ENCODE assay signal across 10 mouse cellular contexts in genomic region chr19:4847490-4847889, GRCm38 (mm10). TPM values are rescaled to one million over a fixed set of nuclear protein-coding genes. Genes with fewer than 3 reads are reported as not detected.
DNase-seq lines count a peak whose midpoint lies in the region; ATAC-seq and TF ChIP-seq lines count a peak whose summit lies in the region.
"Had no signal": no experiment of that assay in that cellular context is flagged by ENCODE, and none has a peak within 500 bp of the region (broad histone marks: within the 10 kb centered on the region; RNA-seq: fewer than 3 reads in every experiment).

No protein-coding gene starts in this region.

- peak; percentile 37 for DNase-seq in kidney, adult 18-20 months
- DNase-seq in MEL (ENCODE audit: low read depth, low spot score): peak; percentile 82
- DNase-seq in retina, embryonic 14.5 days (ENCODE audit: low spot score): peak; percentile 55
- no peak for DNase-seq in left cerebral cortex, postnatal 36 days (ENCODE audit: low spot score in 2 of 2)
- DNase-seq in adrenal gland, adult 18-20 months (ENCODE audit: low spot score in 2 of 2): no peak

- TF ChIP-seq CTCF in MEL (IDR thresholded peaks at IDR 0.05 in 2 of 3, conservative IDR thresholded peaks at IDR 0.05 in 1 of 3; ENCODE audit: control insufficient read depth in 1 of 3, insufficient read depth in 1 of 3, low read depth in 2 of 3, low read length in 3 of 3, poor library complexity in 1 of 3, severe bottlenecking in 1 of 3): peak; percentile 69 to 80 (median 71)

- no peak for TF ChIP-seq EP300 in MEL (IDR thresholded peaks at IDR 0.05; ENCODE audit: low read depth in 1 of 2, low read length in 2 of 2)

- H3K79me2 ChIP-seq in MEL (ENCODE audit: control insufficient read depth, insufficient read depth, low read length, poor library complexity): no peaks in the 10 kb centered on the region

- H3K4me2 ChIP-seq in kidney, embryonic 15.5 days: no peak overlapping the region
- H3K4me2 ChIP-seq: embryonic facial prominence, embryonic 13.5 days; limb, embryonic 15.5 days had no signal

- no peak overlapping the region for H3K27ac ChIP-seq in kidney, embryonic 15.5 days
- H3K27ac ChIP-seq in MEL (ENCODE audit: control insufficient read depth, low read depth, low read length): no peak overlapping the region
- H3K27ac ChIP-seq: embryonic facial prominence, embryonic 13.5 days; limb, embryonic 15.5 days had no signal

- 36% methylated on average over 7 of the region's 7 CpGs for WGBS in kidney, embryonic 15.5 days

- intact Hi-C loops in left cerebral cortex, postnatal 36 days (cut with DNase I): loop anchor here (5.0 kb wide), 1 partner anchor 90 kb away; the partner anchor contains the start of gene Rbm4b

- peaks cover 8% of the 10 kb centered on the region; the same call in 1 of the 2 replicates for H3K27me3 ChIP-seq in kidney, embryonic 15.5 days
- peaks cover 0 to 2% of the 10 kb centered on the region in 2 experiments; a peak in 3 of 4 replicates for H3K27me3 ChIP-seq in MEL (ENCODE audit: control insufficient read depth in 1 of 2, insufficient read depth in 2 of 2, low read length in 2 of 2)

- peak; percentile 74 for TF ChIP-seq RAD21 in MEL (IDR thresholded peaks at IDR 0.05; ENCODE audit: low read depth, low read length)

- H3K9me3 ChIP-seq in kidney, embryonic 15.5 days (replicated peaks): no peaks in the 10 kb centered on the region
- H3K9me3 ChIP-seq in MEL (replicated peaks; ENCODE audit: insufficient read depth, low read length): no peaks in the 10 kb centered on the region
- H3K9me3 ChIP-seq: embryonic facial prominence, embryonic 13.5 days; limb, embryonic 15.5 days had no signal

- no peak overlapping the region for H3K4me3 ChIP-seq in kidney, embryonic 15.5 days (replicated peaks)
- no peak overlapping the region for H3K4me3 ChIP-seq in MEL (ENCODE audit: control insufficient read depth in 1 of 2, insufficient read depth in 1 of 2, low read depth in 2 of 2, low read length in 2 of 2)
- H3K4me3 ChIP-seq: embryonic facial prominence, embryonic 13.5 days; limb, embryonic 15.5 days had no signal

- H3K4me1 ChIP-seq in kidney, embryonic 15.5 days: no peaks in the 10 kb centered on the region
- H3K4me1 ChIP-seq in MEL (ENCODE audit: control insufficient read depth in 1 of 2, insufficient read depth in 2 of 2, low read length in 2 of 2): peaks cover 7 to 12% of the 10 kb centered on the region in 2 experiments; a peak in 3 of 4 replicates
- H3K4me1 ChIP-seq: embryonic facial prominence, embryonic 13.5 days; limb, embryonic 15.5 days had no signal

- no peak for ATAC-seq in kidney, embryonic 15.5 days (replicated peaks; ENCODE audit: low FRiP score)
- ATAC-seq in granulocyte monocyte progenitor cell, adult 5-6 weeks (replicated peaks; ENCODE audit: poor library complexity, severe bottlenecking): peak; percentile 46; the same call in 1 of the 2 replicates
- no peak for ATAC-seq in megakaryocyte, adult 5-6 weeks (ENCODE audit: poor library complexity, severe bottlenecking)

- TF ChIP-seq POLR2A in MEL (IDR thresholded peaks at IDR 0.05; ENCODE audit: control insufficient read depth in 1 of 2, insufficient read depth in 1 of 2, low read depth in 1 of 2, low read length in 2 of 2, poor library complexity in 1 of 2): no peak

- H3K9ac ChIP-seq in kidney, embryonic 15.5 days: no peak overlapping the region
- H3K9ac ChIP-seq in MEL (ENCODE audit: control insufficient read depth, low read depth, low read length, poor library complexity, severe bottlenecking): no peak overlapping the region
- H3K9ac ChIP-seq: embryonic facial prominence, embryonic 13.5 days; limb, embryonic 15.5 days had no signal

- no peaks in the 10 kb centered on the region for H3K36me3 ChIP-seq in kidney, embryonic 15.5 days
- H3K36me3 ChIP-seq in MEL (ENCODE audit: control insufficient read depth in 1 of 2, insufficient read depth in 2 of 2, low read length in 2 of 2): peaks cover 0 to 10% of the 10 kb centered on the region in 2 experiments; a peak in 2 of 4 replicates
- H3K36me3 ChIP-seq: embryonic facial prominence, embryonic 13.5 days; limb, embryonic 15.5 days had no signal

TF ChIP-seq in MEL, 35 proteins besides CTCF, POLR2A, EP300 and RAD21:
- peak; percentile 50; the same call in 1 of the 2 replicates for TF ChIP-seq SIN3A (IDR thresholded peaks at IDR 0.05; ENCODE audit: low read length)
- TF ChIP-seq SMC3 (IDR thresholded peaks at IDR 0.05; ENCODE audit: low read depth, low read length): peak; percentile 91
- peak; percentile 82 for TF ChIP-seq ZC3H11A (IDR thresholded peaks at IDR 0.05; ENCODE audit: low read depth, low read length)
- no peak for TF ChIP-seq KAT2A (conservative IDR thresholded peaks at IDR 0.05; ENCODE audit: low read depth, low read length)

RNA-seq across cellular contexts. Expression of gene Ctsf, which starts 7.4 kb away (rescaled TPM):
- 48.2 and 58.1 TPM in 2 replicates for polyA plus RNA-seq in kidney, embryonic 15.5 days (2015; fragmentation: Nextera tagmentation; extraction: Ambion mirVana)
- not detected in 2 replicates for total RNA-seq in MEL (2012; rRNA removed)
- not detected for polyA plus RNA-seq in MEL (2012; ENCODE audit: insufficient read depth in 1 of 2, insufficient read length in 2 of 2, low read depth in 1 of 2, low replicate concordance in 2 of 2, missing spikeins in 1 of 2)
- 2.6 and 10.0 TPM in 2 replicates for total RNA-seq in granulocyte monocyte progenitor cell, adult 5-6 weeks (2014; fragmentation: Nextera tagmentation)
- 1.8 and 3.6 TPM in 2 replicates for total RNA-seq in granulocyte monocyte progenitor cell, adult 5-6 weeks (2017)
- 0.09 TPM in 1 of 2 replicates, not detected in the other for total RNA-seq in megakaryocyte, adult 5-6 weeks (2015)
- 0.08 and 0.44 TPM in 2 replicates for total RNA-seq in megakaryocyte, adult 5-6 weeks (2017)
- 100 to 1,000 TPM; 103 to 112 TPM for total RNA-seq in left cerebral cortex, postnatal 36 days (2021)
- 100 to 1,000 TPM; 318 to 345 TPM for total RNA-seq in adrenal gland, adult 18-20 months (2021)

RNA-seq across cellular contexts. Expression of gene Ccdc87, which starts 8.3 kb away (rescaled TPM):
- not detected in 2 replicates for polyA plus RNA-seq in kidney, embryonic 15.5 days (2015; fragmentation: Nextera tagmentation; extraction: Ambion mirVana)
- 0.04 TPM in 1 of 2 replicates, not detected in the other for total RNA-seq in MEL (2012; rRNA removed)
- under 1 TPM in 1 of 2 experiments, not detected in 1; 0.06 TPM for polyA plus RNA-seq in MEL (2012; ENCODE audit: insufficient read depth in 1 of 2, insufficient read length in 2 of 2, low read depth in 1 of 2, low replicate concordance in 2 of 2, missing spikeins in 1 of 2)
- not detected in 2 replicates for total RNA-seq in granulocyte monocyte progenitor cell, adult 5-6 weeks (2014; fragmentation: Nextera tagmentation)
- not detected in 2 replicates for total RNA-seq in granulocyte monocyte progenitor cell, adult 5-6 weeks (2017)
- not detected in 2 replicates for total RNA-seq in megakaryocyte, adult 5-6 weeks (2015)
- not detected in 2 replicates for total RNA-seq in megakaryocyte, adult 5-6 weeks (2017)
- 1 to 10 TPM; 2.8 to 3.1 TPM for total RNA-seq in left cerebral cortex, postnatal 36 days (2021)
- total RNA-seq in adrenal gland, adult 18-20 months (2021): under 1 TPM in 1 of 2 experiments, not detected in 1; 0.13 TPM
- polyA plus RNA-seq: limb, embryonic 15.5 days had no signal

RNA-seq across cellular contexts. Expression of gene Ccs, which starts 8.4 kb away (rescaled TPM):
- polyA plus RNA-seq in kidney, embryonic 15.5 days (2015; fragmentation: Nextera tagmentation; extraction: Ambion mirVana): 59.3 and 64.5 TPM in 2 replicates
- total RNA-seq in MEL (2012; rRNA removed): 43.3 and 48.3 TPM in 2 replicates
- 10 to 100 TPM in 1 of 2 experiments, not detected in 1; 56.6 TPM for polyA plus RNA-seq in MEL (2012; ENCODE audit: insufficient read depth in 1 of 2, insufficient read length in 2 of 2, low read depth in 1 of 2, low replicate concordance in 2 of 2, missing spikeins in 1 of 2)
- 47.1 and 68.5 TPM in 2 replicates for total RNA-seq in granulocyte monocyte progenitor cell, adult 5-6 weeks (2014; fragmentation: Nextera tagmentation)
- total RNA-seq in granulocyte monocyte progenitor cell, adult 5-6 weeks (2017): 18.8 and 22.9 TPM in 2 replicates
- total RNA-seq in megakaryocyte, adult 5-6 weeks (2015): 20.0 and 22.0 TPM in 2 replicates
- total RNA-seq in megakaryocyte, adult 5-6 weeks (2017): 24.1 and 26.6 TPM in 2 replicates
- total RNA-seq in left cerebral cortex, postnatal 36 days (2021): 10 to 100 TPM; 33.1 to 37.5 TPM
- total RNA-seq in adrenal gland, adult 18-20 months (2021): 100 to 1,000 TPM in 1 of 2 experiments, 10 to 100 TPM in 1; 94.4 to 109 TPM

RNA-seq across cellular contexts. Expression of gene Actn3, which starts 30.2 kb away (rescaled TPM):
- 10.6 and 12.0 TPM in 2 replicates for polyA plus RNA-seq in kidney, embryonic 15.5 days (2015; fragmentation: Nextera tagmentation; extraction: Ambion mirVana)
- 1.0 and 1.3 TPM in 2 replicates for total RNA-seq in MEL (2012; rRNA removed)
- polyA plus RNA-seq in MEL (2012; ENCODE audit: insufficient read depth in 1 of 2, insufficient read length in 2 of 2, low read depth in 1 of 2, low replicate concordance in 2 of 2, missing spikeins in 1 of 2): under 1 TPM in 1 of 2 experiments, not detected in 1; 0.65 TPM
- total RNA-seq in granulocyte monocyte progenitor cell, adult 5-6 weeks (2014; fragmentation: Nextera tagmentation): 0.34 TPM in 1 of 2 replicates, not detected in the other
- total RNA-seq in granulocyte monocyte progenitor cell, adult 5-6 weeks (2017): 1.2 TPM in 1 of 2 replicates, not detected in the other
- total RNA-seq in megakaryocyte, adult 5-6 weeks (2015): 0.14 and 0.25 TPM in 2 replicates
- 0.07 and 0.53 TPM in 2 replicates for total RNA-seq in megakaryocyte, adult 5-6 weeks (2017)
- 1 to 10 TPM; 1.6 to 2.2 TPM for total RNA-seq in left cerebral cortex, postnatal 36 days (2021)
- 1 to 10 TPM in 1 of 2 experiments, under 1 TPM in 1; 0.73 to 1.5 TPM for total RNA-seq in adrenal gland, adult 18-20 months (2021)

RNA-seq across cellular contexts. Expression of gene Zdhhc24, which starts 31.0 kb away (rescaled TPM):
- polyA plus RNA-seq in kidney, embryonic 15.5 days (2015; fragmentation: Nextera tagmentation; extraction: Ambion mirVana): 10.8 and 12.0 TPM in 2 replicates
- total RNA-seq in MEL (2012; rRNA removed): 12.9 and 15.8 TPM in 2 replicates
- polyA plus RNA-seq in MEL (2012; ENCODE audit: insufficient read depth in 1 of 2, insufficient read length in 2 of 2, low read depth in 1 of 2, low replicate concordance in 2 of 2, missing spikeins in 1 of 2): 10 to 100 TPM in 1 of 2 experiments, not detected in 1; 21.1 TPM
- total RNA-seq in granulocyte monocyte progenitor cell, adult 5-6 weeks (2014; fragmentation: Nextera tagmentation): 5.9 and 15.5 TPM in 2 replicates
- total RNA-seq in granulocyte monocyte progenitor cell, adult 5-6 weeks (2017): 3.2 and 9.0 TPM in 2 replicates
- 5.3 and 5.8 TPM in 2 replicates for total RNA-seq in megakaryocyte, adult 5-6 weeks (2015)
- 7.1 and 7.6 TPM in 2 replicates for total RNA-seq in megakaryocyte, adult 5-6 weeks (2017)
- 10 to 100 TPM; 24.6 to 26.3 TPM for total RNA-seq in left cerebral cortex, postnatal 36 days (2021)
- 10 to 100 TPM; 16.9 to 20.5 TPM for total RNA-seq in adrenal gland, adult 18-20 months (2021)

Comparison
In these comparisons a context has a peak if more than half of its experiments do, and no peak if none do; other contexts are left out.
1. DNase-seq: peak in kidney, adult 18-20 months (single experiment), MEL (single experiment) and retina, embryonic 14.5 days (single experiment); none in left cerebral cortex, postnatal 36 days (0 of 2) and adrenal gland, adult 18-20 months (0 of 2).
2. RNA of gene Ctsf, which starts 7.4 kb away (total RNA-seq): 318 to 345 TPM in adrenal gland, adult 18-20 months and 103 to 112 TPM in left cerebral cortex, postnatal 36 days; 1.8 to 10.0 TPM in granulocyte monocyte progenitor cell, adult 5-6 weeks, 0.08 to 0.44 TPM in megakaryocyte, adult 5-6 weeks and not detected in MEL; every median in the first group is over 4 times any median in the second.